Mouse (Mus musculus): ENCODE measurements around the gene Ctnna2.

GRCm38 (mm10) chr6:77738640-77739039, 240.9 kb downstream of the Ctnna2 start:
- TF ChIP-seq CTCF (IDR thresholded peaks at IDR 0.05; ENCODE audit: borderline replicate concordance, control insufficient read depth, extremely low read depth, insufficient read depth, low read length, poor library complexity), result no peak
- TF ChIP-seq POLR2A (IDR thresholded peaks at IDR 0.05; ENCODE audit: control insufficient read depth, extremely low read depth, insufficient read depth, low read length, poor library complexity), result no peak

Measured in thymus, adult 2 months (tissue).